Mouse (Mus musculus): Measurements from ENCODE around the gene Dst. TPM values are rescaled to one million over a fixed set of nuclear protein-coding genes. Genes with fewer than 3 reads are reported as not detected.
A peak's percentile ranks its signal among the peaks of the same experiment; 100 is the strongest.

Dst gene
- total RNA-seq, 2 experiments from 2014 or later, result 216 to 227 TPM

- DNase-seq (ENCODE audit: low spot score in 2 of 2), result no peak
Measured at GRCm38 (mm10) chr1:34328606-34329005, 420.6 kb downstream of the Dst start.

- DNase-seq (ENCODE audit: low spot score in 2 of 2), result peak in 1 of 2 experiments; percentile 32
Measured at GRCm38 (mm10) chr1:34331767-34332166, 423.7 kb downstream of the Dst start.

Small RNA genes within 50 kb of the gene (microRNA-seq; reads per million reads assigned to microRNA genes)
- 0 reads per million in 2 experiments for gene Mir6896

Other genes starting within 250 kb of the Dst start
- 1 to 10 TPM; 6.7 to 6.9 TPM for gene Prim2, start 238.4 kb upstream of the Dst start, total RNA-seq (2021)
- 10 to 100 TPM; 26.8 to 31.2 TPM for gene Rab23, start 188.3 kb upstream of the Dst start, total RNA-seq (2021)
- gene Bag2, start 150.4 kb upstream of the Dst start, total RNA-seq (2021), result 10 to 100 TPM; 13.3 to 14.0 TPM
- gene Zfp451, start 93.6 kb upstream of the Dst start, total RNA-seq (2021), result 10 to 100 TPM; 52.7 to 57.5 TPM
- gene Bend6, start 409 bp upstream of the Dst start, total RNA-seq (2021), result 100 to 1,000 TPM; 142 to 143 TPM